Mouse (Mus musculus) heart, postnatal 0 days (tissue): ENCODE data around the gene Taf7l.

Experiments
- CTCF ChIP-seq: IDR thresholded peaks from 2 replicates; pipeline ENCODE4 v1.5.1; 2016; ENCODE audit warnings: antibody characterized with exemption, control low read depth, low read depth
- EP300 ChIP-seq: IDR thresholded peaks from 2 replicates; pipeline ENCODE4 v1.6.1; 2016; ENCODE audit warnings: antibody characterized with exemption, low read depth

GRCm38 (mm10) chrX:134424263-134424662, 52.0 kb downstream of the Taf7l start:
- no peak for TF ChIP-seq CTCF
- TF ChIP-seq EP300: no peak
